Mouse (Mus musculus) gastrocnemius, adult 2 months (tissue): ENCODE measurements at regions not wholly inside any gene's neighbourhood (a gene's known extent, or its start where the extent isn't known, plus 50 kb on each side); places are given as distances from the start of the nearest gene placed in this dataset.

Experiments
- DNase-seq: peaks from one replicate; pipeline ENCODE4 v3.0.0; 2022
- H3K27ac ChIP-seq: fragments of 200-600 bp; 2 replicates; pipeline ENCODE4 v1.8.1; 2022; ENCODE audit warnings: mild to moderate bottlenecking
- H3K4me3 ChIP-seq: fragments of 200-600 bp; 2 replicates; pipeline ENCODE4 v1.8.1; 2022; ENCODE audit warnings: mild to moderate bottlenecking, moderate library complexity
- CTCF ChIP-seq: fragments of 200-600 bp; IDR thresholded peaks from 2 replicates; pipeline ENCODE4 v1.8.1; 2022; ENCODE audit warnings: antibody characterized with exemption, mild to moderate bottlenecking, moderate library complexity
- intact Hi-C: fragments of 180-260 bp; cut with DNase I; formaldehyde crosslinking; loops from one replicate; pipeline ENCODE4 v1.15.1; 2025

GRCm38 (mm10) chr1:130524744-130525143, 62.2 kb upstream of the Cd55 start:
- no peak for DNase-seq
- intact Hi-C loops: no loop called here
- Histone ChIP-seq H3K27ac (no peak overlapping the region), H3K4me3 (no peak overlapping the region)
- TF ChIP-seq CTCF: no peak

DNA sequence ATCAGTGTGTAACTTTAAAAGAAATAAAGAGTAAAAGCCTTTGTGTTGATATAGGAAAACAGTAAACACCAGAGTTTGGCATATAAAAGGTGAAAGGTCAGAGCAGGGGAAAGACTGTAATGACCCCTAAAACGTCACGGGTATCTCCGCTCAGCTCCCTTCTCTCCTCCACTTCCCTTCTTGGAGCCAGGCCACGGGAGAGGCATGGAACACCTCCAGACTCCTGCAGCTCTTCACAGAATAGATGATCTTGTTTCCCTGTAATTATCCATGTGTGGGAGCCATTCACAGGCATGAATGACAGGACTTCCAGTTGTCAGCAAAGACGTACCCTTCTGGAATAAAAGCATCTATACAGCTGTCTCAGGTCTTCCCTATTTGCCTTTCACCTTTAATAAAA, 55.3 kb upstream of the Cd55 start:
- peak; percentile 72 for DNase-seq
- intact Hi-C loops: no loop called here
- Histone ChIP-seq H3K4me3 (no peak overlapping the region), H3K27ac (peak overlapping the region; percentile 88)
- TF ChIP-seq CTCF: no peak

- no peak for TF ChIP-seq CTCF
- H3K27ac ChIP-seq: peak overlapping the region; percentile 88
- intact Hi-C loops: no loop called here
- H3K4me3 ChIP-seq: no peak overlapping the region
- peak; percentile 59 for DNase-seq
These were observed 54.1 kb upstream of the Cd55 start for GRCm38 (mm10) chr1:130516641-130517040.

GRCm38 (mm10) chr1:130515316-130515715, 52.8 kb upstream of the Cd55 start:
- intact Hi-C loops: no loop called here
- Histone ChIP-seq H3K4me3 (no peak overlapping the region), H3K27ac (peak overlapping the region; percentile 88)
- no peak for DNase-seq
- no peak for TF ChIP-seq CTCF

GRCm38 (mm10) chr1:130513482-130513881, 50.9 kb upstream of the Cd55 start:
- intact Hi-C loops: loop anchor here (5.0 kb wide), 1 partner anchor 51 kb away; the partner anchor contains the start of gene Cd55
- DNase-seq: no peak
- Histone ChIP-seq H3K27ac (peak overlapping the region; percentile 62), H3K4me3 (no peak overlapping the region)
- no peak for TF ChIP-seq CTCF

GRCm38 (mm10) chr1:130512798-130513405, 50.4 kb upstream of the Cd55 start:
- intact Hi-C loops: loop anchor here (5.0 kb wide), 1 partner anchor 51 kb away; the partner anchor contains the start of gene Cd55
- H3K27ac ChIP-seq: peak overlapping the region; percentile 62

More at GRCm38 (mm10) chr1:130512798-130513405, 50.4 kb upstream of the Cd55 start:
- H3K4me3 ChIP-seq: no peak overlapping the region
- DNase-seq: no peak
- no peak for TF ChIP-seq CTCF
